20 mouse cellular contexts compared by ENCODE assay signal in the genomic region with DNA sequence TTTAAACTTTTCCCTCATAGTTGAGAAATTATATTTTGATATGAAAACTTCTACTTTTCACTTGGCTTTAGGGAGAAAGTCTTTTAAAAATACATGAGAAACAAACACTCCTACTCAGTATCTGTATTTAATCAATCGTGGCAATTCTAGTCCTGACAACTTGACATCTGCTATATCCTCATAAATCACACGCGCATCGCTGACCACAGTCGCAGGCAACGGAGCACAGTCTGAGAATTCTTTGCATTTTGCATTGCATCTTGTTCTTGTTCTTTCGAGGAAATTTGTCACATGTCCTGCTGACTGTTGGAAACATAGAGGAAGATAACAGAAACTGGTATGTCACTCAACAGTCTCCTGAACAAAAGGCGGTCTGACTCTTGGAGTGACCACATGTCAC.
DNase-seq lines count a peak whose midpoint lies in the region; ATAC-seq and TF ChIP-seq lines count a peak whose summit lies in the region.
"Had no signal": no experiment of that assay in that cellular context is flagged by ENCODE, and none has a peak within 500 bp of the region (broad histone marks: within the 10 kb centered on the region; RNA-seq: fewer than 3 reads in every experiment).

No protein-coding gene starts in this region.

- H3K4me2 ChIP-seq in intestine, postnatal 0 days (replicated peaks; ENCODE audit: low read depth): no peak overlapping the region
- H3K4me2 ChIP-seq: embryonic facial prominence, embryonic 12.5 days; forebrain, embryonic 12.5 days; liver, embryonic 12.5 days; neural tube, embryonic 12.5 days had no signal

- 83% methylated on average over 8 of the region's 8 CpGs for WGBS in liver, adult 2 months
- 55% methylated on average over 8 of the region's 8 CpGs for WGBS in intestine, postnatal 0 days

- no peak overlapping the region for H3K9ac ChIP-seq in liver, adult 2 months (ENCODE audit: low read depth, low read length)
- H3K9ac ChIP-seq in intestine, postnatal 0 days (ENCODE audit: low read depth, low read length): no peak overlapping the region
- H3K9ac ChIP-seq: embryonic facial prominence, embryonic 12.5 days; forebrain, embryonic 12.5 days; liver, embryonic 12.5 days; neural tube, embryonic 12.5 days had no signal

- H3K27ac ChIP-seq in liver, adult 2 months (replicated peaks; ENCODE audit: insufficient read depth, low read depth, low read length): no peak overlapping the region
- H3K27ac ChIP-seq in intestine, postnatal 0 days (ENCODE audit: low read depth, low read length): no peak overlapping the region
- H3K27ac ChIP-seq: embryonic facial prominence, embryonic 12.5 days; forebrain, embryonic 12.5 days; liver, embryonic 12.5 days; neural tube, embryonic 12.5 days had no signal

- no peaks in the 10 kb centered on the region for H3K36me3 ChIP-seq in liver, adult 2 months (ENCODE audit: control insufficient read depth, insufficient read depth, low read length)
- no peaks in the 10 kb centered on the region for H3K36me3 ChIP-seq in intestine, postnatal 0 days (ENCODE audit: control insufficient read depth, insufficient read depth)
- H3K36me3 ChIP-seq: embryonic facial prominence, embryonic 12.5 days; forebrain, embryonic 12.5 days; liver, embryonic 12.5 days; neural tube, embryonic 12.5 days had no signal

- no peak for ATAC-seq in intestine, postnatal 0 days
- ATAC-seq: liver, embryonic 12.5 days had no signal

- TF ChIP-seq CTCF in liver, adult 2 months (IDR thresholded peaks at IDR 0.05; ENCODE audit: low read depth, low read length): no peak
- no peak for TF ChIP-seq CTCF in brain, embryonic 14.5 days (IDR thresholded peaks at IDR 0.05; ENCODE audit: borderline replicate concordance, extremely low read depth, insufficient read depth, insufficient read length)
- no peak for TF ChIP-seq CTCF in intestine, postnatal 0 days (IDR thresholded peaks at IDR 0.05; ENCODE audit: low read depth)

- no peak overlapping the region for H3K4me3 ChIP-seq in liver, adult 2 months (ENCODE audit: insufficient read depth, low read depth, low read length)
- H3K4me3 ChIP-seq in intestine, postnatal 0 days (ENCODE audit: low read depth, low read length): no peak overlapping the region
- H3K4me3 ChIP-seq: embryonic facial prominence, embryonic 12.5 days; forebrain, embryonic 12.5 days; liver, embryonic 12.5 days; megakaryocyte, embryonic 14.5 days; neural tube, embryonic 12.5 days had no signal

- H3K27me3 ChIP-seq in liver, adult 2 months (ENCODE audit: control insufficient read depth, insufficient read depth, low read length): no peaks in the 10 kb centered on the region
- no peaks in the 10 kb centered on the region for H3K27me3 ChIP-seq in intestine, postnatal 0 days (replicated peaks; ENCODE audit: control insufficient read depth, insufficient read depth, low read length)
- H3K27me3 ChIP-seq: embryonic facial prominence, embryonic 12.5 days; forebrain, embryonic 12.5 days; liver, embryonic 12.5 days; megakaryocyte, embryonic 14.5 days; neural tube, embryonic 12.5 days had no signal

- no peaks in the 10 kb centered on the region for H3K4me1 ChIP-seq in liver, adult 2 months (ENCODE audit: control insufficient read depth, insufficient read depth, low read length)
- H3K4me1 ChIP-seq in intestine, postnatal 0 days (replicated peaks; ENCODE audit: control insufficient read depth, insufficient read depth, low read length): no peaks in the 10 kb centered on the region
- H3K4me1 ChIP-seq: embryonic facial prominence, embryonic 12.5 days; forebrain, embryonic 12.5 days; liver, embryonic 12.5 days; neural tube, embryonic 12.5 days had no signal

- no peaks in the 10 kb centered on the region for H3K79me2 ChIP-seq in liver, adult 2 months (ENCODE audit: control insufficient read depth, insufficient read depth, low read length)

- no peak for TF ChIP-seq POLR2A in liver, adult 2 months (IDR thresholded peaks at IDR 0.05; ENCODE audit: extremely low read depth, insufficient read depth, low read length)
- TF ChIP-seq POLR2A in brain, embryonic 14.5 days (IDR thresholded peaks at IDR 0.05; ENCODE audit: borderline replicate concordance, extremely low read depth, insufficient read depth, insufficient read length, poor library complexity, severe bottlenecking): no peak

- peak; percentile 3 for DNase-seq in liver, adult 2 months (ENCODE audit: extremely low read depth, low read depth, low spot score)
- no peak for DNase-seq in liver
- DNase-seq in brain, embryonic 14.5 days (ENCODE audit: low read depth): peak; percentile 14
- DNase-seq in embryo, embryonic 11 days: peak; percentile 23
- DNase-seq in retina, postnatal 1 day: peak; percentile 50
- DNase-seq in cerebellum, adult 9-11 months: no peak
- DNase-seq: adrenal gland, postnatal 10 days; cerebellum, adult 2 months; gastrocnemius, postnatal 36 days; kidney, adult 9 months; kidney, postnatal 14 days; lung, adult 18-20 months; thymus, adult 18-20 months; thymus, postnatal 4 days had no signal

- H3K9me3 ChIP-seq in intestine, postnatal 0 days (ENCODE audit: control insufficient read depth): no peaks in the 10 kb centered on the region
- H3K9me3 ChIP-seq: embryonic facial prominence, embryonic 12.5 days; forebrain, embryonic 12.5 days; liver, embryonic 12.5 days; megakaryocyte, embryonic 14.5 days; neural tube, embryonic 12.5 days had no signal

Comparison
In these comparisons a context has a peak if more than half of its experiments do, and no peak if none do; other contexts are left out.
1. DNase-seq: peak in liver, adult 2 months (single experiment), brain, embryonic 14.5 days (single experiment), embryo, embryonic 11 days (single experiment) and retina, postnatal 1 day (single experiment); none in liver (single experiment) and cerebellum, adult 9-11 months (single experiment).